Mouse (Mus musculus) kidney, adult 9 months (tissue): ENCODE measurements around the gene Ptar1.
"Not testable (repeated sequence)": the region's sequence is repeated elsewhere in the genome, so short reads cannot be mapped to it uniquely, and the experiment has no call there.

ENCODE experiments used
- DNase-seq: peaks from one replicate; pipeline ENCODE4 v3.0.0; 2022

Gene Ptar1

GRCm38 (mm10) chr19:23687296-23688021 lies at the start of gene Ptar1:
TSS of gene Ptar1 (plus strand) at chr19:23687429.
- peak; percentile 91 for DNase-seq

DNA sequence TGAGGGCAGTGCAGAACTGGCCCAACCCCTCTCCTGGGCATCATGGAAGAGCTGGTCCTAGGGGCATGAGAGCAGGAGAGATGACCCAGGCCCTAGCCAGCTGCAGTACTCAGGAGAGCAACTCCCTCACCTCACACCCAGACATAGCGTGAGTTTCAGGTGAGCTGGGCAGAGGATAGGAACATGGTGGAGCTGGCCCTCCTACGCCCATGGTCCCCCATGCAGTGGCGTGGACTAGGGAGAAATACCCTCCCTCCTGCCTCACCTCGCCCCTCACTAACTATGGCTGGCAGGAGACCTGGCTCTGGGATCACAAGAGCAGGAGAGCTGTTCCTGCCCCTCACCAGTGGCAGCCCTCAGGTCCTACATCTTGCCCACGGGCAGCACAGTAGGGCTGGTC lies 43.4 kb upstream of the Ptar1 start:
- DNase-seq: no peak

DNA sequence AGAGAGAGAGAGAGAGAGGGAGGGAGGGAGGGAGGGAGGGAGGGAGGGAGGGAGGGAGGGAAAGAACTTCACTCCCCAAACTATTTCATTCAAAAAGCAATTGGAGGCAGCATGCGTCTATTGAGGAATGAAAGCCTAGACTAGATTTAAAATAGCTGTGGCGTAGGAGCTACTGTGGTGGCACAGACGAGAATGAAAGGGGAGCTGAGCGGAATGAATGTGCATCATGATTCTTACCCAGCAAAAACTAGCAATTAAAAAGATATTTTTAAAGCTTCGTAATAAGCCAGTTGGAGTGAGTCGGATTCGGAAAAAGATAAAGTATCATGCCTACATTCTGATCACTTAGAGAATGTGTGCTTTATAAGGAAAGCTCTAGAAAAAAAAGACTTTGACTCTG lies 41.9 kb upstream of the Ptar1 start:
- no peak for DNase-seq

- DNase-seq: no peak
These were observed 39.9 kb upstream of the Ptar1 start for GRCm38 (mm10) chr19:23647308-23647707.

DNA sequence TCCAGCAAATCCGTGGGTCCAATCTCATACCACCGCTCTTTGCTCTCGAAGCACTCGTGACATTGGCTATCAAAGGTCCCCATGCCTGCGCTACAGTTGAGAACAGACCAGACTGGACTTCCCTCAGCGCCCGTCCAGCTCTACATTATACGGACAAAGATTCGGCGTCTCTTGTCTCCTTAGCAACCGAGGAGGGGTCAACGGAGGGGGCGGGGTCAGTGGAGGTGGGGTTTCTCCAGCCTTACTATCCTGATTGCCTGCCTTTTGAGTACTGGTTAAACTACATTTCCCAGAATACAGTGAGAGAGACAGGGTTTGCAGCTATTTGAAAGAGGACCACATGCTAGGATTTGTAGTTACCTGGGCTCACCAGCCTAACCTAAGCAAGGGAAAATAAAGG lies 34.6 kb upstream of the Ptar1 start, which contains the start of gene 1700028P14Rik:
TSS of gene 1700028P14Rik (minus strand) at position 169 of the 400 bp plus-strand sequence.
- peak; percentile 73 for DNase-seq

GRCm38 (mm10) chr19:23653154-23653553 lies 34.1 kb upstream of the Ptar1 start:
- no peak for DNase-seq

DNA sequence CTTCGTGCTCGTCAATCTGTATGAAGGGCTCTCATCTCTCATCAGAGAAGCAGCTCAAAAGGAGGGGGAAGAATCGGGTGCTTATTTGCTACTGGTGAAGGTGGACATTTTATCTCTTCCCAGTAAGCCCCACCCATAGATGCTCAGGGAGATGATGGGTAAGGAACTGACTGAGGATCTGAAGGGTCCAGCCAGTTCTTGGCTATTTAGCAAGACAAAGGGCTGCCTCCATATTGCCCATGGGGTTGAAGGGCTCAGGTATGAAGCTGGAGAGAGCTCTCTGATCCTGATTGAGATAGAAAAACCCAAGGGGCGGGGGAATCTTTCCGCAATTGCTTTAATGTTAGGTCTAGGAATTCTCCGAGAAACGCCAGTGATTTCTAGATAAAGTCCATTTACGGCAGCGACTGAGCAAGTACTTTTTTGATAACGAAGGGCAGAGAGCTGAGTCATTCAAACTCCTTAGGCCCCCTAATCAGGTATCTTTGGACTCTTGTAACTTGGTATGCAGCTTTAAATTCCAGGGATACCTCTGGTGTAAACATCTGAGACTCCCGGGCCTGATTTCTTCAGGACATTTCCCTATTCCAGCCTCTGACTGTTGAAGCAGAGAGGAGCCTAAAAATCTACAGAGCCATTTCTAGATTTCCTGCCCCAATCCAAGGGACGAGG lies 29.8 kb upstream of the Ptar1 start:
- no peak for DNase-seq

- no peak for DNase-seq
These were observed 28.9 kb upstream of the Ptar1 start for GRCm38 (mm10) chr19:23658350-23658749.

- DNase-seq: no peak
These were observed 23.1 kb upstream of the Ptar1 start for GRCm38 (mm10) chr19:23664083-23664482.

DNA sequence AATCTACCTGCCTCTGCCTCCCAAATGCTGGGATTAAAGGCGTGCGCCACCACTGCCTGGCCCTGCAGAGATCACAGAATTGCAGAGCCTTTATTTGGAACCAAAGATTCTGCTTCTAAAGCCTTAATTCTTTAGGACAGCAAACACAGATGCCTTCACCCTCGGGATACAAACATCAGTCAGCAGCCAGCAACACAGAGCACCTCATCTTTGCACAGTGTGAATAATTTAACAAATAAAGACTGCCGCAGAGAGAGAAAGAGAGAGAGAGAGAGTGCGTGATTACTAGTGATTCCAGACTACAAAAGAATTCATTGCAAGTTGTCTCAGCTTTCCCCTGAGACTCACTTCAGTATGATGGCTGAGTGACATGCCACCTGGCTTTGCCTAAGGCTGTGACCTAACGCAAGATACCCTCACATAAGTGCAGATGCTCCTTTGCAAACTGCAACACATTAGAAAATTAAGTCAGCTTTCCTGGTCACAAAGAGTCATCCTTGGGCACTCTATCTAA lies 19.0 kb upstream of the Ptar1 start:
- DNase-seq: no peak

DNA sequence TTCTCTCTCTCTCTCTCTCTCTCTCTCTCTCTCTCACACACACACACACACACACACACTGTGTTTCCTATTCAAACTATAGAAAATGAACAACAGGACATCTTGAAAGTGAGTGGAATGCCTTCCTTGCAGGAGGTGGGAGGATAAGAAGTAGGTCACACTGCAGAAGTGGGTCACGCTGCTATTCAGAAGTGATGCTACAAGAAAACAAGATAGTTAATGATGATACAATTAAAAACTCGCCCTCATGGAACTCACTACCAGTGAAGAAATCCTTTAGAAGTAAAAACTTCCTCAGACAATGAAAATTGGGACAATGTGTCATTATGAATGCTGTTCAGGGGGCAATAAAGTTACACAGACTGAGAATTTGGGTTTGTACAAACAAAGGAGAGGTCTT lies 14.2 kb upstream of the Ptar1 start:
- no peak for DNase-seq

DNA sequence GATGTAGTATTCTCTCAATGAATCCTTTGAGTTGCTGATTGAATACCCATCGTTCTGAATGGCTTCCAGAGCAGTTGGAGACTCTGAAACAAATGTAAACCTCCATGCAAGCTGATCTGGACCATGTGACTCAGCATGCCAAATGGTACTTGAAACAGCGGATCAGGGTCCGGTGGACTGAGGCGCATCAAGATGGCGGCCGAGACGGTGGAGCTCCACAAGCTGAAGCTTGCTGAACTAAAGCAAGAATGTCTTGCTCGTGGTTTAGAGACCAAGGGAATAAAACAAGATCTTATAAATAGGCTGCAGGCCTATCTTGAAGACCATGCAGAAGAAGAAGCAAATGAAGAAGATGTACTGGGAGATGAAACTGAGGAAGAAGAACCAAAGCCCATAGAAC lies 11.6 kb upstream of the Ptar1 start:
- DNase-seq: not testable (repeated sequence)

DNA sequence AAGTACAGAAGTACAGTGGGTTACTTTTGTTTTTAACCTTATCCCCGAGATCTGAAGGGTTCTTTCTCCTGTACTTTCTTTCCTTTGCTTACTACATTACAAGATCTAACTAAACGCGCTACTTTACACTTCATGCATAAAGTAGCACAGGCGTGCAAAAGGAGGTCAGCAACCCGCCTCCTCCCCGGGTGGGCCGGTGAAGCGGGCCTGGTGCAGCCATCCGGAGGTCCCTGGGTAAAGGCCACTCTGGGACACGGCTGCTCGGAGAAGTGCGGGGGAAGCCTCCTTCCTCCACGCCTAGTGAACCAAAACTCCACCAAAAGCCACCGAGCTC lies 300 bp upstream of the Ptar1 start:
- no peak for DNase-seq

DNA sequence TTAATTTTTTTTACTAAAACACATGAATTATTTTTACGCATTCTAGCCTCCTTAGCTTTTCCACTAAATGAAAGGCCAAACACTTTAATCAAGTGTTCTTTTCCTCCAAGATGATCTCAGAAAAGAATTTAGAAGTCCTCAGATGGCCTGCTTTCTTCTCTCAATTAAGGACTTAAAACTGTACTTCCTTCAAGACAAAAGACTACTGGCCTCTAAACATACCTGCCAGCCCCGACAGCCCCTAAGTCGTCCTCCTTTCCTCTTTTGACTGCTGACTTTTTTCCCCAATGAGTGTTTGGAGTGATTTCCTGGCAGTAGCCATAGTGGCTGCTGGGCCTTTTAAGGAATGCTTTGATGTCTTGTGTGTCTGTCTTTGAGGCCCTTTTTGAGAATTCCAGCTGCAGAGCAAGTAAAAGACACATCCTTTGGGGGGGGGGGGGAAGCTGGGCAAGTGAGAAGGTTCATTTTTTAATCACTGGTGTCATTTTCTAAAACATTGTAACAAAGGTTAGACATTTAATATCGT lies 1.3 kb downstream of the Ptar1 start:
- DNase-seq: no peak

GRCm38 (mm10) chr19:23694344-23694743 lies 7.1 kb downstream of the Ptar1 start:
- no peak for DNase-seq

DNA sequence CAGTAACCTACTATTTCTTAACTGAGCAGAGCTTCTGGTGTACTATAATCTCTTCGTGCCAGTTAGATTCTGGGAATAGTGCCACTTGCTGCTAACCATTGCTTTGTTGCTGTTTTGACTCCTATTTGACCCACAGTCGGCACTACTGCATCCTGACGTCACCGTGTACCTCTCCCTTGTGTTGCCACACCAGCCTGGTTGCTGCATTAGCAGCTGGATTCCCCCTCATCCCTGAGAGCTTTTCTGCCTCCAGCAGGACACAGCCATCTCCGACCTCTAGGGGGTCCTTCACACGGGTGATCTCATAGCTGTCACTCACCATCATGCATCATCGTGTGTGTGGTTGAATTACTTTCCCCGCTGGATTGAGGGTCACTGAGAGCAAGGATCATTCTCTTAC lies 10.6 kb downstream of the Ptar1 start:
- DNase-seq: no peak

DNA sequence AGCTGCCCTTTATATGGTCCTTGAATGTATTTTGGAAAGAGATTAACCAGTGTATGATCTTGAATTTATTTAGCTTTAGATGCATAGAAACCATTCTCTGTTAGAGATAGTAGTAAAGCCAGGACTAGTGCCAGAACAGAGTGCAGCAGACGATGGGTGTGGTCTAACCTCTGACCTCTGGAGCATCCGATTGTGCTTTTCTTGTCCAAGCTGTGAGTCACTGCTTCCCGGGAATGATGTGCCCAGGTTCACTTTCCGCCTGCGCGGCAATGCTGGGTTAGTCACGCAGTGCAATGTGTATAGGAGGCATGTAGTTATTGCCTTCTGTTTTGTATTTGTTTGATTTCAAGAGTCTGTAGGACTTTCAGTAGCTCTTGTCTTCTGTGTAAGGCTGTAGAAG lies 11.1 kb downstream of the Ptar1 start:
- peak; percentile 34 for DNase-seq

- DNase-seq: no peak
These were observed 11.9 kb downstream of the Ptar1 start for GRCm38 (mm10) chr19:23699131-23699530.

DNA sequence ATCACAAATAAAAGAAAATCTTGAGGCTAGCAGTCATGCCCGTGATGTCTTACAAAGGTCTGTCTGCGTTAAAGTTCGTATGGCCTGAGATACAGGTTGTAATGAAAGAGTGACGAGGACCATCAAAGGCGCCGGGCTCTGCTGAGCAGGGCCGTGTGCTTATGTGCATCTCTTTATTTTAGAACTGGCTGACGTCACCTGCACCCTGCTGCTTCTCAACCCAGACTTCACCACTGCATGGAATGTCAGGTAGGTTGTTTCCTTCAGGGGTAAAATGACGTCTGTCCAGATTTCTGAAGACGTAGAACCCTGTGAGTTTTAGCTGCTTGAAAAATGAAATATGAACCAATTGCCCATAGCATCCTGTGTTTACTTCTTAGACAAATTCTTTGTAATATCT lies 15.7 kb downstream of the Ptar1 start:
- no peak for DNase-seq

GRCm38 (mm10) chr19:23705383-23705782 lies 18.2 kb downstream of the Ptar1 start:
- no peak for DNase-seq

DNA sequence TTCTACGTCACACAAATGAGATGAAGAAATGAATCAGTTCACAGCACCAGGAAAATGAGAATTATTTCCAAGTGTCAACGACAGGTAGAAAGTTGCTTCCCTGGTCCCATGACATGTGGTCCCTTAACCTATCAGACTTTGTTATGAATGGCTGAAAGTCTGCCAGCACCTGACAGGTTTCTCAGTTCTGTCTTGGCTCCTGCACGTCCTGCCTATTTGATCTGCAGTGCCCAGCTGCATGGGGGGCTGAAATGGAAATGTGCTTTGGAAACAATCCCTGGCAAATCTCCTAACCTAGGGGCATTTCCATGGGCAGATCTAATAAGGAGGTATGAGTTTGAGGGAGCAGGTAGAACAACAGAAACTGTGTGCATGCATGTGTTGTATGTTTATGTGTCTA lies 59.3 kb downstream of the Ptar1 start:
- DNase-seq: no peak

DNA sequence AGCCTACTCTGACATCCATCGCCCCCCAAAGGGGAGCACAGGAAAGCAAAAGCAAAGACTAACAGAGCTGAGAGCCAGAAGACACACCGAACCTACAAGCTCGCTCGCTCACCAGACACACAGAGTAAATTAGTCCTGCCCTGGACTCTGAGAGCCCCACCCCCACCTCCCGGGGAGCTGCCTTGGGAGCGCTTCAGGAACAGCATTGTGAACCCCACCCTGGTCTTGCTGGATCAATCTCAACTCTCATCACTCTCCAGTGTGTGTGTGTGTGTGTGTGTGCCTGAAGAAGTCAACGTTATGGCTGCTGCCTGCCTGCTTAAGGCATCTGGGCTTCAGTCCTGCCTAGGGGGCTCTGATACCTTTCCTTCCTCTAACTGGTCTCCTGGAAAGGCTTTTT lies 69.8 kb downstream of the Ptar1 start:
- DNase-seq: no peak

DNA sequence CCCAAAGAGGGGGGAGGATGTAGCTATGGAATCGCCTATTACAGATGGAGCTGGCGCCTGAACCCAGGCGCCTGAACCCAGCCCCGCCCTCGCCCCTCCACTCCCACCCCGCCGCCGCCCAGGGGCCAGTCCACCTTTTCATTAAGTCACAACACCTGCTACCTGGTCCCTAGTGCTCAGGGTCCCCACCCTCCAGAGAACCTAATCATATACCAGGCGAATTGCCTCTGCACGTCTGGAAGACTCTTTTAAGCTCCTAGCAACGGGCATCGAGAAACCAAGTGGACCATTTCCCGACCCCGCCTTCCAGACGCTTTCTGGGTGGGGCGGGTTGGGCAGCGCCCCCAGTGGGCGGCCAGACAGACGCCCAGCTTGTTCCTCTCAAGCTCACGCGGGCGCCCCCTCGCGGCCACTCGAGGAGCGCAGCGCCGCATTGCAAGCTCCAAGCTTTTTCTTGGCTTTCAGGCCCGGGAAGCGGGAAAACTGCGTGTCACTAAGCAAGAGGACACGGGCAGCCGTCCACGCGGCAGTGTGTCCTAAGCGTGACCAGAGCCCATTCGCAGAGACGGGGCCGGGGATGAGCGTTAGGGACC lies 70.8 kb downstream of the Ptar1 start:
- peak; percentile 93 for DNase-seq
